Mouse (Mus musculus) megakaryocyte progenitor cell, adult 5-6 weeks (primary cell): ENCODE results near the gene Hist1h4d. TPM values are rescaled to one million over a fixed set of nuclear protein-coding genes. Genes with fewer than 3 reads are reported as not detected.
"Not testable (repeated sequence)": the region's sequence is repeated elsewhere in the genome, so short reads cannot be mapped to it uniquely, and the experiment has no call there.

Experiments
- ATAC-seq: replicated peaks from 2 replicates; pipeline ENCODE4 v1.8.0; 2016; ENCODE audit warnings: mild to moderate bottlenecking, moderate TSS enrichment, inconsistent platforms; ENCODE audit not compliant: poor library complexity
- total RNA-seq, 2 experiments: library from RNA; stranded (forward) in 1 of 2; stranded (reverse) in 1 of 2; fragments of 157-497, 149-512 nt in 1 of 2; fragments of 200-1000 nt in 1 of 2; gene quantifications; 2 replicates each; pipeline versions ENCODE4 v1.2.3 to v1.2.4; 2015 to 2017

Hist1h4d gene
- total RNA-seq, 2 experiments from 2014 or later: 492 to 1,054 TPM

- ATAC-seq: no peak
These were observed 9.8 kb downstream of the Hist1h4d start for GRCm38 (mm10) chr13:23591206-23591605.

- ATAC-seq: not testable (repeated sequence)
These were observed 10.5 kb downstream of the Hist1h4d start for GRCm38 (mm10) chr13:23591886-23592285.

GRCm38 (mm10) chr13:23592614-23593013, 11.2 kb downstream of the Hist1h4d start:
- no peak for ATAC-seq

- peak; percentile 38 for ATAC-seq
These were observed 11.8 kb downstream of the Hist1h4d start for GRCm38 (mm10) chr13:23593051-23593770.

- no peak for ATAC-seq
These were observed 13.8 kb downstream of the Hist1h4d start for GRCm38 (mm10) chr13:23595185-23595584.

- peak; percentile 88 for ATAC-seq
These were observed 14.4 kb downstream of the Hist1h4d start for GRCm38 (mm10) chr13:23595622-23596372.

GRCm38 (mm10) chr13:23597957-23598356, 16.6 kb downstream of the Hist1h4d start:
- peak; percentile 73 for ATAC-seq

GRCm38 (mm10) chr13:23603182-23603699, 21.8 kb downstream of the Hist1h4d start:
- ATAC-seq: no peak

GRCm38 (mm10) chr13:23604452-23604851, 23.1 kb downstream of the Hist1h4d start:
- no peak for ATAC-seq

- no peak for ATAC-seq
These were observed 23.7 kb downstream of the Hist1h4d start for GRCm38 (mm10) chr13:23605052-23605451.

GRCm38 (mm10) chr13:23609209-23609608, 27.8 kb downstream of the Hist1h4d start:
- peak; percentile 92 for ATAC-seq

GRCm38 (mm10) chr13:23609844-23610243, 28.4 kb downstream of the Hist1h4d start:
- no peak for ATAC-seq

GRCm38 (mm10) chr13:23610393-23610792, 29.0 kb downstream of the Hist1h4d start:
- no peak for ATAC-seq

GRCm38 (mm10) chr13:23611638-23612037, 30.2 kb downstream of the Hist1h4d start:
- no peak for ATAC-seq

- no peak for ATAC-seq
These were observed 38.8 kb downstream of the Hist1h4d start for GRCm38 (mm10) chr13:23620056-23620732.

GRCm38 (mm10) chr13:23620733-23621531, 39.5 kb downstream of the Hist1h4d start, which contains the start of gene Hist1h2be:
Hist1h2be (minus strand) TSS chr13:23621124.
- peak; percentile 56 for ATAC-seq

- ATAC-seq: peak; percentile 65
These were observed 40.3 kb downstream of the Hist1h4d start for GRCm38 (mm10) chr13:23621532-23622174.

- ATAC-seq: peak; percentile 56
These were observed 40.8 kb downstream of the Hist1h4d start, which contains the start of gene Hist1h1e for GRCm38 (mm10) chr13:23622175-23622671. Hist1h1e (minus strand) TSS chr13:23622558.

- no peak for ATAC-seq
These were observed 41.6 kb downstream of the Hist1h4d start for GRCm38 (mm10) chr13:23622861-23623450.
